Mouse (Mus musculus) lung, postnatal 36 days (tissue): Measurements from ENCODE around the gene Papss2.

ENCODE experiments used
- DNase-seq: peaks from one replicate; pipeline ENCODE4 v3.0.0; 2022; ENCODE audit warnings: mixed read lengths

Papss2 gene

DNA sequence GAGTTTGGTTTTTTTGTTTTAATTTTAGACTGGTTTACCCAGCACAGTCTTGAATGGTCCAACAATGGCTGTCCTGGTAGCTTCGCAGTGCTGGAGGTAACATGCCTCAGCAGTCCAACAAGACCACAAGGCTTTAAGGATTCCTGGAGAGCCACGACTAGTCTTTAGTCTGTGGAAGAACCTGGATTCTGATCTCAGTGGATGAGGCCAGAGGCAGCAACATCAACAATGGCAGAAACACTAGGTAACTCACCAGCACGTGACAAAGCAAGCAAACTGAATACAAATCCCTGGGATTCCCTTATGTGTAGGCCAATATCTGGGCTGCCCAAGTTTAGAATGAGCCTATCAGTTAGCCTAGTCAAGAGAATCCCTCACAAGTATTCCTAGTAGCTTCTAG, 117.9 kb downstream of the Papss2 start:
- DNase-seq: no peak

DNA sequence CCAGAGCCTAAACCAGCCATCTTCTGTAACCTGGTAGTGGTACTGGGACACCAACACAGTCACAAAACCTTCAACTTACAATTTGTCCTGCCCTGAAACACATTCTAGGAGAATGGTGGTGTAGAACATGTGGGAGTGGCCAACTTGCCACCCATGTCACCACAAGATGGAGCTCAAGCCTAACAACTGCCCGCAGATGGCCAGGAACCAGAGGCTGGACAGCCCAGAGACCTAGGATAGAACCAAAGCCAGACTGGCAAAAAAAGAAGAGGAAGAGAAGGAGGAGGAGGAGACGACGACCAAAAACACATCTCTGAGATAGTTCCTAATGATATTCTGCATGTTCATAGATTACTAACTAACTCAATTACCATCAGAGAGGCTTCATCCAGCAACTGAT, 119.6 kb downstream of the Papss2 start:
- DNase-seq: peak; percentile 92

DNA sequence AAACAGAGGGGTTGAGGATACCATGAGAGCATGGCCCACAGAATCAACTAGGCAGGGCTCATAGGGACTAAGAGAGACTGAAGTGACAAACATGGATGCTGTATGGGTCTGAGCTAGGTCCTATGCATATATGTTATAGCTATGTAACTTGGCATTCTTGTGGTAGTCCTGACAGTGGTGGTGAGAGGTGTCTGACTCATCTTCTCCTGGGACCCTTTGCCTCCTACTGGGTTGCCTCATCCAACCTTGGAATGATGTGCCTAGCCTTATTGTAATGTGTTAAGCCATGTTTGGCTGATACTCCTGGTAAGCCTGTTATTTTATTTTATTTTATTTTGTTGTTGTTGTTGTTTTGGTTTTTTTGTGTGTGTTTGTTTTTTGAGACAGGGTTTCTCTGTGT, 120.1 kb downstream of the Papss2 start:
- no peak for DNase-seq
